Mouse (Mus musculus) lung, postnatal 0 days (tissue): ENCODE results near the gene Slc15a1. TPM values are rescaled to one million over a fixed set of nuclear protein-coding genes. Genes with fewer than 3 reads are reported as not detected.

Experiments used
- ATAC-seq: fragments of 200-750 bp; cut with Nextera tagmentation; 2 replicates; pipeline ENCODE4 v1.8.0; 2017; ENCODE audit warnings: moderate library complexity
- DNase-seq: peaks from one replicate; pipeline ENCODE4 v3.0.0-alpha.2; 2016; ENCODE audit warnings: low spot score
- H3K27ac ChIP-seq: fragments of 300-500 bp; sonication (generic); 2 replicates; pipeline ENCODE4 v1.5.1; 2014; ENCODE audit warnings: antibody characterized with exemption, mild to moderate bottlenecking, low read length, mixed read lengths
- H3K27me3 ChIP-seq: fragments of 300-500 bp; sonication (generic); replicated peaks from 2 replicates; pipeline ENCODE4 v1.6.1; 2014; ENCODE audit warnings: low read length, mixed read lengths; ENCODE audit not compliant: insufficient read depth
- H3K36me3 ChIP-seq: fragments of 300-500 bp; sonication (generic); 2 replicates; pipeline ENCODE4 v1.6.1; 2014; ENCODE audit warnings: low read length, mixed read lengths; ENCODE audit not compliant: insufficient read depth
- H3K4me1 ChIP-seq: fragments of 300-500 bp; sonication (generic); 2 replicates; pipeline ENCODE4 v1.6.1; 2014; ENCODE audit warnings: antibody characterized with exemption, low read depth, low read length, mixed read lengths; ENCODE audit not compliant: insufficient read depth
- H3K4me2 ChIP-seq: fragments of 300-500 bp; sonication (generic); replicated peaks from 2 replicates; pipeline ENCODE4 v1.6.1; 2014; ENCODE audit warnings: low read depth, mild to moderate bottlenecking, low read length, moderate library complexity, mixed read lengths
- H3K4me3 ChIP-seq: fragments of 300-500 bp; sonication (generic); 2 replicates; pipeline ENCODE4 v1.5.1; 2014; ENCODE audit warnings: low read depth, low read length
- H3K9ac ChIP-seq: fragments of 300-500 bp; sonication (generic); replicated peaks from 2 replicates; pipeline ENCODE4 v1.6.1; 2014; ENCODE audit warnings: low read depth, mild to moderate bottlenecking
- H3K9me3 ChIP-seq: fragments of 300-500 bp; sonication (generic); 2 replicates; pipeline ENCODE4 v1.6.1; 2016; ENCODE audit warnings: low read length, mixed read lengths
- CTCF ChIP-seq: IDR thresholded peaks from 2 replicates; pipeline ENCODE4 v1.5.1; 2016; ENCODE audit warnings: antibody characterized with exemption, mild to moderate bottlenecking
- EP300 ChIP-seq: IDR thresholded peaks from 2 replicates; pipeline ENCODE4 v1.6.1; 2016; ENCODE audit warnings: antibody characterized with exemption, mild to moderate bottlenecking, control low read depth
- WGBS: fragments of 180-500 bp; shearing (Covaris S2); extraction: QIAGEN DNeasy Blood & Tissue Kit; methylation state at CpG from one replicate; pipeline ENCODE4 v1.1.7; 2014; 5-methylcytosine and 5-hydroxymethylcytosine counted together
- polyA plus RNA-seq: library from polyadenylated mRNA; unstranded; fragments of >200 nt; fragmentation: Nextera tagmentation; extraction: Ambion mirVana; gene quantifications from 2 replicates; pipeline ENCODE4 v1.2.1, GENCODE M21; 2015

The Slc15a1 gene
- polyA plus RNA-seq, 1 experiment from 2014 or later, result 0.98 TPM

DNA sequence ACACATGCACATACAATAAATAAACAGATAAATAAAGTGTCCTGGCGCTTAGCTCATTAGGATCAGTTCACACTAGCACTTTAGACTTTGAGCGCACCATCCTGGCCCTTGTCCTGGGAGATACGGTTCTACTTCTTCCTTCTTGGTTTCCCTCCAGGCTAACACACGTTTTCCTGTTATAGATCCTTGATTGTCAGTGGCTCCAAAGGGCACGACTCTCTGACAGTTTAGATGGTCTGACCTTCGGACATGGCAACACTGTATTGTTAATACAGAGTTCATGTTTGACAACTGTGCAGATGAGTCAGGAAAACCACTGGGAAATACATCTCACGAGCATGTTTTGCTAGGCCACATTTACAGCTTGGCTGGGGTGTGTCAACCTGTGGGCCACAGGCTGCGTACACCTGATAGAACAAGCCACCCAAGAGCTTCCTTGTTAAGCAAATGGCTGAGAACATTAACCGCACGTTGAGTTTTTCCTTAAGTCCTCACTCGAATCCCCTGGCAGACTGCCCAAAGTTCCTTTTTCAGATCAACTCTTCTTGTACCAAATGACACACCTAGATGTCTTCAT, 33.4 kb downstream of the Slc15a1 start:
- no peaks in the 10 kb centered on the region for H3K4me1 ChIP-seq
- H3K4me2 ChIP-seq, result no peak overlapping the region
- H3K9me3 ChIP-seq, result no peaks in the 10 kb centered on the region
- no peak overlapping the region for H3K27ac ChIP-seq
- TF ChIP-seq EP300 (no peak), CTCF (no peak)
- WGBS, result 51% methylated on average over 11 of the region's 11 CpGs
- DNase-seq, result peak; percentile 24
- H3K4me3 ChIP-seq, result no peak overlapping the region
- no peak for ATAC-seq
- no peaks in the 10 kb centered on the region for H3K27me3 ChIP-seq
- H3K36me3 ChIP-seq, result no peaks in the 10 kb centered on the region
- H3K9ac ChIP-seq, result no peak overlapping the region

- DNase-seq (no peak), ATAC-seq (no peak)
These were observed 35.5 kb downstream of the Slc15a1 start for GRCm38 (mm10) chr14:121469601-121470000.

DNA sequence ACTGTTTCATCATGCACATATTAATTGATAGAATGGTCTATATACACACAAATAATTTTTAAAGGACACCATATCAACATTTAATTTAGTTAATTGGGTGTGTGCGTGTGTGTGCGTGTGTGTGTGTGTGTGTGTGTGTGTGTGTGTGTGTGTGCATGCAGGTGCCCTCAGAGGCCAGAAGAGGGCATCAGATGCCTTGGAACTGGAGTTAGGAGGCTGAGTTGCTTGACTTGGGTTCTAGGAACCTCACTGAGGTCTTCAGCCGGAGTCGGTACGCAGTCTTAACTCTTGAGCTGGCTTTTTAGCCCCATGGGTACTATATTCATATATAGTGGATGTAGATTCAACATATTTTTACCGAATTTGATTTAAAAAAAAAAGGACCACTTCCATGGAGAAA, 37.4 kb downstream of the Slc15a1 start:
- Histone ChIP-seq H3K27ac (no peak overlapping the region), H3K4me2 (no peak overlapping the region), H3K4me1 (no peaks in the 10 kb centered on the region), H3K27me3 (no peaks in the 10 kb centered on the region), H3K9me3 (no peaks in the 10 kb centered on the region), H3K36me3 (no peaks in the 10 kb centered on the region), H3K4me3 (no peak overlapping the region), H3K9ac (no peak overlapping the region)
- ATAC-seq, result no peak
- TF ChIP-seq EP300 (no peak), CTCF (0 out of 2 replicates have a peak, but pooled peaks have one; percentile 2)
- WGBS, result 96% methylated on average over 6 of the region's 6 CpGs
- no peak for DNase-seq

More at GRCm38 (mm10) chr14:121469601-121470000, 35.5 kb downstream of the Slc15a1 start:
- Histone ChIP-seq H3K27me3 (no peaks in the 10 kb centered on the region), H3K4me2 (no peak overlapping the region), H3K9ac (no peak overlapping the region), H3K9me3 (no peaks in the 10 kb centered on the region), H3K36me3 (no peaks in the 10 kb centered on the region), H3K27ac (no peak overlapping the region), H3K4me3 (no peak overlapping the region), H3K4me1 (no peaks in the 10 kb centered on the region)
- no peak for TF ChIP-seq EP300
- TF ChIP-seq CTCF, result no peak

DNA sequence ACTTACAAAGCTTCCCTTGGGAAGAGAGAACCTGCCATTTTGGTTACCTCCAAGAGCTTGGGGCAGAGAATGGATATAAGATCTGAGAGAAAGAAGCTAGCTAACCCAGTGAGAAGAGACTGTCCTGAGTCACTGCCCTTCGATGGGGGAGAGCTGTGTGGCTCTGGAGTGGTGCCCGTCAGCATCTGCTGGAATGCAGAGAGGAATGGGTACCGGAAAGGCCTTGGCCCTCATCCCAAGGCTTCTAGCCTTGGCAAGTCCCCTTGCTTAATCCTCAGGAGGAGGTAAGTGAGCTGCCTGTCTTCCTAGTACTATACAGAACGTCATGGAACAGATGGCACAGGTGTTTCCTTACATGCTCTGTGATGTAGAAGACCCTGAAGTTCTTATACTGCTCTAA, 38.6 kb downstream of the Slc15a1 start:
- no peak for ATAC-seq
- H3K4me1 ChIP-seq, result no peaks in the 10 kb centered on the region
- TF ChIP-seq CTCF (no peak), EP300 (no peak)
- H3K27me3 ChIP-seq, result no peaks in the 10 kb centered on the region
- no peak overlapping the region for H3K27ac ChIP-seq
- H3K9me3 ChIP-seq, result no peaks in the 10 kb centered on the region
- no peaks in the 10 kb centered on the region for H3K36me3 ChIP-seq
- no peak overlapping the region for H3K9ac ChIP-seq
- no peak overlapping the region for H3K4me3 ChIP-seq
- no peak for DNase-seq
- no peak overlapping the region for H3K4me2 ChIP-seq
- WGBS, result 59% methylated on average over 4 of the region's 4 CpGs

DNA sequence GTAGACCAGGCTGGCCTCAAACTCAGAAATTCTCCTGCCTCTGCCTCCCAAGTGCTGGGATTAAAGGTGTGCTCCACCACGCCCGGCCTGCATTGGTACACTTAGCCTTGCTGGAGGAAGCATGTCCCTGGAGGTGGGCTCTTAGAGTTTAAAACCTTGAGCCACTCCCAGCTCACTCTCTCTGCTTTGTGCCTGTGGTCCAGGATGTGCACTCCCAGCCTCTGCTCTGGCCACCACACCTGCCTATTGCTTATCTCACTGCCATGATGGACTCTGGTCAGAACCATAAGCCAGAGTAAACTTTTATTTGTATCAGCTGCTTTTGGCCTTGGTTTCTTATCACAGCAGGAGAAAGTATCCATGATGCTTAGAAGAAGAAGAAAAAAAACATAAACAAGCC, 40.7 kb downstream of the Slc15a1 start:
- no peak for DNase-seq
- Histone ChIP-seq H3K9me3 (no peaks in the 10 kb centered on the region), H3K4me1 (no peaks in the 10 kb centered on the region), H3K9ac (no peak overlapping the region), H3K36me3 (no peaks in the 10 kb centered on the region), H3K4me2 (no peak overlapping the region), H3K4me3 (no peak overlapping the region), H3K27ac (no peak overlapping the region), H3K27me3 (no peaks in the 10 kb centered on the region)
- TF ChIP-seq EP300 (no peak), CTCF (no peak)
- ATAC-seq, result no peak
- 100% methylated on average over 2 of the region's 2 CpGs for WGBS

GRCm38 (mm10) chr14:121462756-121463155, 42.3 kb downstream of the Slc15a1 start:
- no peak overlapping the region for H3K4me3 ChIP-seq
- H3K9ac ChIP-seq, result no peak overlapping the region
- 48% methylated on average over 5 of the region's 5 CpGs for WGBS
- no peak overlapping the region for H3K4me2 ChIP-seq
- no peaks in the 10 kb centered on the region for H3K4me1 ChIP-seq
- H3K9me3 ChIP-seq, result no peaks in the 10 kb centered on the region
- no peaks in the 10 kb centered on the region for H3K27me3 ChIP-seq
- H3K27ac ChIP-seq, result no peak overlapping the region
- no peak for DNase-seq
- no peaks in the 10 kb centered on the region for H3K36me3 ChIP-seq
- ATAC-seq, result no peak
- no peak for TF ChIP-seq CTCF

DNA sequence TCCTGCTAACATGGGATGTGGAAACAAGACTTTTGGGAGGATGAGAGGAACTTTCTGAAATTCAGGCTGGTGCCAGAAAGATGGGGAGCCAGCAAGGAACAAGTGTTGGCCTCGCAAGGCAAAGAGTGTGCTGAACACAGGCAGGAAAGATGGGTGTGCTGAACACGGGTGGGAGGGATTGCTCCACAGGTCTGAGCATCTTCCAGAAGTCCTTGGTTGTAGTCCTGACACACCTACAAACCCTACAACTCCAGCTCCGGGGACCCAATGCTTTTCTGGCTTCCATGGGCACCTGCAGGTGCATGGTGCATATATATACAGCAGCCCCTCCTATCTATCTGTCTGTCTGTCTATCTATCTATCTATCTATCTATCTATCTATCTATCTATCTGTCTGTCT, 44.1 kb downstream of the Slc15a1 start:
- Histone ChIP-seq H3K9me3 (no peaks in the 10 kb centered on the region), H3K4me1 (no peaks in the 10 kb centered on the region), H3K27me3 (no peaks in the 10 kb centered on the region), H3K9ac (no peak overlapping the region), H3K36me3 (no peaks in the 10 kb centered on the region), H3K4me2 (no peak overlapping the region), H3K27ac (no peak overlapping the region), H3K4me3 (no peak overlapping the region)
- 81% methylated on average over 3 of the region's 3 CpGs for WGBS
- no peak for TF ChIP-seq CTCF
- no peak for TF ChIP-seq EP300
- ATAC-seq (no peak), DNase-seq (no peak)
